Mouse (Mus musculus) erythroblast, embryonic 14.5 days (primary cell): ENCODE data around the gene Slc22a14.
"Not testable (repeated sequence)": the region's sequence is repeated elsewhere in the genome, so short reads cannot be mapped to it uniquely, and the experiment has no call there.

Source experiments
- GATA1 ChIP-seq: IDR thresholded peaks from 2 replicates; pipeline ENCODE4 v1.6.1; 2012; ENCODE audit warnings: low read length, inconsistent platforms, mixed read lengths
- TAL1 ChIP-seq: IDR thresholded peaks from 3 replicates; pipeline ENCODE4 v1.6.1; 2012; ENCODE audit warnings: low read length, inconsistent platforms, mixed read lengths

- not testable (repeated sequence) for TF ChIP-seq GATA1, TAL1
Observed at GRCm38 (mm10) chr9:119370770-119371169, 5.4 kb upstream of the Slc22a14 start.
